Mouse (Mus musculus): ENCODE measurements around the gene Faap20. TPM values are rescaled to one million over a fixed set of nuclear protein-coding genes. Genes with fewer than 3 reads are reported as not detected.

Gene Faap20
- total RNA-seq, 2 experiments from 2014 or later, result 26.0 to 28.0 TPM

- DNase-seq (ENCODE audit: low spot score in 2 of 2), result no peak
- intact Hi-C loops (cut with DNase I), result loop anchor here (1.0 to 5.0 kb wide), 3 partner anchors 47 to 97 kb away; no protein-coding TSS in a partner anchor
Measured at GRCm38 (mm10) chr4:155219271-155220212, 30.1 kb upstream of the Faap20 start.

GRCm38 (mm10) chr4:155220213-155221100 is 29.1 kb upstream of the Faap20 start:
- DNase-seq (ENCODE audit: low spot score in 2 of 2), result no peak
- intact Hi-C loops (cut with DNase I), result loop anchor here (1.0 to 5.0 kb wide), 3 partner anchors 29 to 98 kb away; partner anchors contain the start of gene Faap20

- intact Hi-C loops (cut with DNase I), result loop anchor here (1.0 to 5.0 kb wide), 3 partner anchors 28 to 98 kb away; partner anchors contain the start of gene Faap20
Measured at GRCm38 (mm10) chr4:155221106-155221505, 28.5 kb upstream of the Faap20 start.

GRCm38 (mm10) chr4:155221599-155222551 is 27.7 kb upstream of the Faap20 start:
- intact Hi-C loops (cut with DNase I), result loop anchor here (1.0 to 5.0 kb wide), 3 partner anchors 27 to 99 kb away; partner anchors contain the start of gene Faap20
- DNase-seq (ENCODE audit: low spot score in 2 of 2), result peak; percentile 79 to 82

More at GRCm38 (mm10) chr4:155221106-155221505, 28.5 kb upstream of the Faap20 start:
- DNase-seq (ENCODE audit: low spot score in 2 of 2), result no peak

GRCm38 (mm10) chr4:155222552-155222840 is 27.1 kb upstream of the Faap20 start, which contains the start of gene Ski:
Ski (minus strand) TSS chr4:155222592.
- DNase-seq (ENCODE audit: low spot score in 2 of 2), result no peak
- intact Hi-C loops (cut with DNase I), result loop anchor here (5.0 kb wide), 1 partner anchor 50 kb away; no protein-coding TSS in a partner anchor

GRCm38 (mm10) chr4:155222841-155223593 is 26.6 kb upstream of the Faap20 start:
- intact Hi-C loops (cut with DNase I), result loop anchor here (5.0 kb wide), 1 partner anchor 51 kb away; no protein-coding TSS in a partner anchor
- peak; percentile 100 for DNase-seq (ENCODE audit: low spot score in 2 of 2)

- no peak for DNase-seq (ENCODE audit: low spot score in 2 of 2)
- intact Hi-C loops (cut with DNase I), result loop anchor here (5.0 kb wide), 1 partner anchor 52 kb away; no protein-coding TSS in a partner anchor
Measured at GRCm38 (mm10) chr4:155223594-155224528, 25.7 kb upstream of the Faap20 start.

GRCm38 (mm10) chr4:155225918-155226317 is 23.7 kb upstream of the Faap20 start:
- intact Hi-C loops (cut with DNase I), result no loop called here

GRCm38 (mm10) chr4:155227986-155228385 is 21.6 kb upstream of the Faap20 start:
- intact Hi-C loops (cut with DNase I), result no loop called here
- DNase-seq (ENCODE audit: low spot score in 2 of 2), result no peak

More at GRCm38 (mm10) chr4:155225918-155226317, 23.7 kb upstream of the Faap20 start:
- DNase-seq (ENCODE audit: low spot score in 2 of 2), result no peak

- intact Hi-C loops (cut with DNase I), result no loop called here
- DNase-seq (ENCODE audit: low spot score in 2 of 2), result no peak
Measured at GRCm38 (mm10) chr4:155228461-155228860, 21.1 kb upstream of the Faap20 start.

- DNase-seq (ENCODE audit: low spot score in 2 of 2), result peak; percentile 87 to 90
- intact Hi-C loops (cut with DNase I), result no loop called here
Measured at GRCm38 (mm10) chr4:155233878-155234277, 15.7 kb upstream of the Faap20 start.

GRCm38 (mm10) chr4:155234371-155235310 is 15.0 kb upstream of the Faap20 start:
- no peak for DNase-seq (ENCODE audit: low spot score in 2 of 2)
- intact Hi-C loops (cut with DNase I), result no loop called here

GRCm38 (mm10) chr4:155235311-155236119 is 14.1 kb upstream of the Faap20 start:
- DNase-seq (ENCODE audit: low spot score in 2 of 2), result peak; percentile 91 to 93
- intact Hi-C loops (cut with DNase I), result no loop called here

- no peak for DNase-seq (ENCODE audit: low spot score in 2 of 2)
- intact Hi-C loops (cut with DNase I), result no loop called here
Measured at GRCm38 (mm10) chr4:155236737-155237385, 12.7 kb upstream of the Faap20 start.

Measured in left cerebral cortex, postnatal 36 days (tissue).